Mouse (Mus musculus): ENCODE data around the gene Lrrc43.

- no peak for TF ChIP-seq POLR2A (IDR thresholded peaks at IDR 0.05; ENCODE audit: borderline replicate concordance, extremely low read depth, low read depth, low read length)
- TF ChIP-seq CTCF (IDR thresholded peaks at IDR 0.05; ENCODE audit: insufficient read depth, low read length) = no peak
Measured at GRCm38 (mm10) chr5:123520666-123521065, 31.6 kb downstream of the Lrrc43 start.
